Mouse (Mus musculus): Measurements from ENCODE around the gene Gigyf2. TPM values are rescaled to one million over a fixed set of nuclear protein-coding genes. Genes with fewer than 3 reads are reported as not detected.
A peak's percentile ranks its signal among the peaks of the same experiment; 100 is the strongest.

Gigyf2 gene
- polyA plus RNA-seq, 1 experiment, result 75.1 TPM

- TF ChIP-seq POLR2A (IDR thresholded peaks at IDR 0.05; ENCODE audit: borderline replicate concordance, extremely low read depth, insufficient read depth, insufficient read length, poor library complexity, severe bottlenecking) (no peak), CTCF (IDR thresholded peaks at IDR 0.05; ENCODE audit: borderline replicate concordance, extremely low read depth, insufficient read depth, insufficient read length) (no peak)
- no peak for DNase-seq (ENCODE audit: low read depth)
These were observed 66.8 kb downstream of the Gigyf2 start for GRCm38 (mm10) chr1:87393444-87394195.

- TF ChIP-seq CTCF (IDR thresholded peaks at IDR 0.05; ENCODE audit: borderline replicate concordance, extremely low read depth, insufficient read depth, insufficient read length), result no peak
- DNase-seq (ENCODE audit: low read depth), result peak; percentile 41
These were observed 67.8 kb downstream of the Gigyf2 start, which contains the start of gene Kcnj13 for GRCm38 (mm10) chr1:87394594-87394993. Kcnj13 (minus strand) TSS chr1:87394729.

GRCm38 (mm10) chr1:87396923-87397586, 70.3 kb downstream of the Gigyf2 start:
- DNase-seq (ENCODE audit: low read depth), result peak; percentile 47
- no peak for TF ChIP-seq POLR2A (IDR thresholded peaks at IDR 0.05; ENCODE audit: borderline replicate concordance, extremely low read depth, insufficient read depth, insufficient read length, poor library complexity, severe bottlenecking)

- TF ChIP-seq CTCF (IDR thresholded peaks at IDR 0.05; ENCODE audit: borderline replicate concordance, extremely low read depth, insufficient read depth, insufficient read length), result no peak
- TF ChIP-seq POLR2A (IDR thresholded peaks at IDR 0.05; ENCODE audit: borderline replicate concordance, extremely low read depth, insufficient read depth, insufficient read length, poor library complexity, severe bottlenecking), result no peak
- DNase-seq (ENCODE audit: low read depth), result no peak
These were observed 77.9 kb downstream of the Gigyf2 start for GRCm38 (mm10) chr1:87404710-87405109.

- TF ChIP-seq CTCF (IDR thresholded peaks at IDR 0.05; ENCODE audit: borderline replicate concordance, extremely low read depth, insufficient read depth, insufficient read length), result no peak
- no peak for TF ChIP-seq POLR2A (IDR thresholded peaks at IDR 0.05; ENCODE audit: borderline replicate concordance, extremely low read depth, insufficient read depth, insufficient read length, poor library complexity, severe bottlenecking)
- no peak for DNase-seq (ENCODE audit: low read depth)
These were observed 79.2 kb downstream of the Gigyf2 start for GRCm38 (mm10) chr1:87406012-87406411.

GRCm38 (mm10) chr1:87409380-87409779, 82.6 kb downstream of the Gigyf2 start:
- TF ChIP-seq POLR2A (IDR thresholded peaks at IDR 0.05; ENCODE audit: borderline replicate concordance, extremely low read depth, insufficient read depth, insufficient read length, poor library complexity, severe bottlenecking) (no peak), CTCF (IDR thresholded peaks at IDR 0.05; ENCODE audit: borderline replicate concordance, extremely low read depth, insufficient read depth, insufficient read length) (no peak)

GRCm38 (mm10) chr1:87418733-87419132, 91.9 kb downstream of the Gigyf2 start:
- no peak for TF ChIP-seq POLR2A (IDR thresholded peaks at IDR 0.05; ENCODE audit: borderline replicate concordance, extremely low read depth, insufficient read depth, insufficient read length, poor library complexity, severe bottlenecking)
- peak; percentile 55; the same call in 1 of the 2 replicates for TF ChIP-seq CTCF (IDR thresholded peaks at IDR 0.05; ENCODE audit: borderline replicate concordance, extremely low read depth, insufficient read depth, insufficient read length)

More at GRCm38 (mm10) chr1:87409380-87409779, 82.6 kb downstream of the Gigyf2 start:
- no peak for DNase-seq (ENCODE audit: low read depth)

GRCm38 (mm10) chr1:87435125-87435524, 108.3 kb downstream of the Gigyf2 start:
- no peak for TF ChIP-seq POLR2A (IDR thresholded peaks at IDR 0.05; ENCODE audit: borderline replicate concordance, extremely low read depth, insufficient read depth, insufficient read length, poor library complexity, severe bottlenecking)
- no peak for TF ChIP-seq CTCF (IDR thresholded peaks at IDR 0.05; ENCODE audit: borderline replicate concordance, extremely low read depth, insufficient read depth, insufficient read length)
- DNase-seq (ENCODE audit: low read depth), result no peak

More at GRCm38 (mm10) chr1:87418733-87419132, 91.9 kb downstream of the Gigyf2 start:
- DNase-seq (ENCODE audit: low read depth), result peak; percentile 78

- no peak for TF ChIP-seq CTCF (IDR thresholded peaks at IDR 0.05; ENCODE audit: borderline replicate concordance, extremely low read depth, insufficient read depth, insufficient read length)
- TF ChIP-seq POLR2A (IDR thresholded peaks at IDR 0.05; ENCODE audit: borderline replicate concordance, extremely low read depth, insufficient read depth, insufficient read length, poor library complexity, severe bottlenecking), result no peak
- no peak for DNase-seq (ENCODE audit: low read depth)
These were observed 109.8 kb downstream of the Gigyf2 start for GRCm38 (mm10) chr1:87436583-87436982.

GRCm38 (mm10) chr1:87447183-87448104, 120.6 kb downstream of the Gigyf2 start:
- peak; percentile 77 for DNase-seq (ENCODE audit: low read depth)
- TF ChIP-seq CTCF (IDR thresholded peaks at IDR 0.05; ENCODE audit: borderline replicate concordance, extremely low read depth, insufficient read depth, insufficient read length), result peak; percentile 83
- TF ChIP-seq POLR2A (IDR thresholded peaks at IDR 0.05; ENCODE audit: borderline replicate concordance, extremely low read depth, insufficient read depth, insufficient read length, poor library complexity, severe bottlenecking), result no peak

- no peak for TF ChIP-seq CTCF (IDR thresholded peaks at IDR 0.05; ENCODE audit: borderline replicate concordance, extremely low read depth, insufficient read depth, insufficient read length)
- no peak for TF ChIP-seq POLR2A (IDR thresholded peaks at IDR 0.05; ENCODE audit: borderline replicate concordance, extremely low read depth, insufficient read depth, insufficient read length, poor library complexity, severe bottlenecking)
- DNase-seq (ENCODE audit: low read depth), result no peak
These were observed 122.6 kb downstream of the Gigyf2 start for GRCm38 (mm10) chr1:87449432-87449831.

Data from brain, embryonic 14.5 days (tissue).